Mouse (Mus musculus): Measurements from ENCODE around the gene Dnmt3l. TPM values are rescaled to one million over a fixed set of nuclear protein-coding genes. Genes with fewer than 3 reads are reported as not detected.

The Dnmt3l gene
- polyA plus RNA-seq, 1 experiment from 2014 or later, result 0.63 TPM

DNA sequence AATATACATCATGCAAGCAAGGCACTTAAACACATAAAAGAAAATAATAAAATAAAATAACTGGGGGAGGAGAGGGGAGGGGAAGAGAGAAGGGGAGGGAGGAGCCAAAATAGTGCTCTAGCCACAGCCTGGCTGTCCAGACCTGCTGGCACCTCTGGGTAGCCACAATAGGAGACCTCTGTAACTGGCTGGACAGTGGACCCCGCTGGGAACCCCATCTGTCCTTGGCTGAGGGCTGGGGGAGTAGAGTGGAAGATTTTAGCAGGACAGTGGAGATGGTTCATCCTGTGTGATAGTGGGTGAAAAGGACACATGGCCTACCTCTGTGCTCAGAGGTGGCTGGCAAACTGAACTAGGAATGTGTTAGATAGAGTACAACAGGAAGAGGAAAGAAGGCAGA lies 2.8 kb downstream of the Dnmt3l start:
- no peaks in the 10 kb centered on the region for H3K36me3 ChIP-seq (ENCODE audit: control insufficient read depth, insufficient read depth, low read length)
- WGBS, result 72% methylated on average over 1 of the region's 1 CpGs
- H3K27me3 ChIP-seq (ENCODE audit: control insufficient read depth, insufficient read depth, low read length), result no peaks in the 10 kb centered on the region
- no peak overlapping the region for H3K4me2 ChIP-seq (ENCODE audit: low read depth, low read length)
- H3K9me3 ChIP-seq (replicated peaks; ENCODE audit: control insufficient read depth, low read length), result no peaks in the 10 kb centered on the region
- ATAC-seq (ENCODE audit: insufficient read depth, low FRiP score), result no peak
- H3K4me3 ChIP-seq (replicated peaks; ENCODE audit: low read length), result no peak overlapping the region
- H3K27ac ChIP-seq (ENCODE audit: low read length), result no peak overlapping the region
- H3K4me1 ChIP-seq (ENCODE audit: control insufficient read depth, insufficient read depth, low read length), result peaks cover 10% of the 10 kb centered on the region
- H3K9ac ChIP-seq (ENCODE audit: low read length), result no peak overlapping the region

DNA sequence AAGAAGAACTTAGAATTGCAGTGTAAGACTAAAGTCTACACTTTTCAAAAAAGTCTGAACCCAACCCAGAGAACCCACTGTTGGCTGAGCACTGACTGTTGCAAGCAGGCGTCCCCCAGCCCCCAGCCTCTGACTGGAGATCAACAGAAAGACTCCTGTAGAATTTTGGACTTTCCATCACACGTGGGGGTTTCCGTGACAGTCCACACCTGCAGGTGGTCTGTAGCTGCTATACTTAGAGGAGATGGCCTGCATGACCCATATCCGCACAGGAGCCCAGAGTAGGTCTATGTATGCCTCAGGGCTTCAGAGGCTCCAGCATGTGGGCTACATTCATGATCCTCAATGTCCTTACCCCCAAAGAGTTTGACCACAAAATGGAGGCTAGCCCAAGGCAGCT lies 4.6 kb downstream of the Dnmt3l start:
- 80% methylated on average over 4 of the region's 4 CpGs for WGBS
- Histone ChIP-seq H3K4me1 (ENCODE audit: control insufficient read depth, insufficient read depth, low read length) (peaks cover 10% of the 10 kb centered on the region), H3K36me3 (ENCODE audit: control insufficient read depth, insufficient read depth, low read length) (no peaks in the 10 kb centered on the region), H3K27ac (ENCODE audit: low read length) (no peak overlapping the region), H3K9me3 (replicated peaks; ENCODE audit: control insufficient read depth, low read length) (no peaks in the 10 kb centered on the region), H3K27me3 (ENCODE audit: control insufficient read depth, insufficient read depth, low read length) (no peaks in the 10 kb centered on the region), H3K4me2 (ENCODE audit: low read depth, low read length) (no peak overlapping the region), H3K9ac (ENCODE audit: low read length) (no peak overlapping the region), H3K4me3 (replicated peaks; ENCODE audit: low read length) (no peak overlapping the region)
- ATAC-seq (ENCODE audit: insufficient read depth, low FRiP score), result no peak

DNA sequence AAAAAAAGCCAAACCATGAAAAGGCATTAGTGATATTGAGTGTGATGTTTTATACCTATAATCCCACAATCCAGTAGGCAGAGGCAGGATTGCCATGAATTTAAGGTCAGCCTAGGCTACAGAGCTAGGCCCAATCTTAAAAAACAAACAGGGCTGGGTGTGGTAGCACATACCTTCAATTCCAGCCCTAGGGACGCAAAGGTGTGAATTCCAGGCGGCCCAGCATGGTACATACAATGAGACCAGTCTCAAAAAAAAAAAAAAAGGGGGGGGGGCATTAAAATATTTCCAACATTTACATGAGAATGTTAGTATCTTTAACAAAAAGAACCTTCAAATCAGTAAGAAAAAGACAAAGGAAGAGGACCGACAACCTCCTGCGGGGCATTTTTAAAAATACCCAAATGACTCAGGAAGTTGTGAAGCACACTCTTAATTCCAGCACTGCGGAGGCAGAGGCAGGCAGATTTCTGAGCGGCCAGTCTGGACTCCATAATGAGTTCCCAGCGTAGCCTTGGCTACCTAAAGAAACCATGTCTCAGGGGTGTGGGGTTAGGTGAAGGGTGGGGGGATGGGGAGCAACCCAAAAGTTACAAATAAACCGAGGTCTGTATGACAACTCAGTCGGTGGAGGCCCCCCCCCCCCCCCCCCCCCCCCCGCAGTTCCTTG lies 6.4 kb downstream of the Dnmt3l start:
- no peak for ATAC-seq (ENCODE audit: insufficient read depth, low FRiP score)
- no peaks in the 10 kb centered on the region for H3K27me3 ChIP-seq (ENCODE audit: control insufficient read depth, insufficient read depth, low read length)
- no peaks in the 10 kb centered on the region for H3K36me3 ChIP-seq (ENCODE audit: control insufficient read depth, insufficient read depth, low read length)
- H3K27ac ChIP-seq (ENCODE audit: low read length), result no peak overlapping the region
- H3K9me3 ChIP-seq (replicated peaks; ENCODE audit: control insufficient read depth, low read length), result no peaks in the 10 kb centered on the region
- H3K4me2 ChIP-seq (ENCODE audit: low read depth, low read length), result no peak overlapping the region
- 78% methylated on average over 9 of the region's 10 CpGs for WGBS
- H3K4me1 ChIP-seq (ENCODE audit: control insufficient read depth, insufficient read depth, low read length), result peaks cover 8% of the 10 kb centered on the region
- no peak overlapping the region for H3K9ac ChIP-seq (ENCODE audit: low read length)
- H3K4me3 ChIP-seq (replicated peaks; ENCODE audit: low read length), result no peak overlapping the region

DNA sequence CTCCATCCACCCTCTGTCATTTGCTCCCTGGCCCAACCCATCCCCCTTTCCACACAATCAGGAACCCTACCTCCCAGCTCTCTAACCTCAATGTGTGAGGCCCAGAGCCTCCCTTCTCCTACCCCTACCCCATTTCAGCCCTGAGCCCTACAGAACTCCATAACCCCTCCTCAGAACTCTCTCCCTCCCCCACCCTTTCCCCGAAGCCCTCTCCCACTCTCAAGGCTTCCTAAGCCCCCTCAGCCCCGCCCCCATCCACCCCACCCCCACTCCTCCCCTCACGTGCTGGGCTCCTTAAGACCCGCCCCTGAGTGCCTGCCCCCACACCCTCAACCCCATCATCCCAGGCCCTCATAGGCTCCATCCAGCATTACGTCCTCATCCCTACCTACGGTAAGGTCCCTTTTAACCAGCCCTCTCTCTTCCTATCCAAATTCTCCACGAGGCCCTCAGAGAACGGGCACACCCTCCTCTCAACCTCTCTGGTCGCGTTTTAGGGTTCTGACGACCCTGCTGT lies 7.8 kb downstream of the Dnmt3l start:
- no peak overlapping the region for H3K9ac ChIP-seq (ENCODE audit: low read length)
- 44% methylated on average over 11 of the region's 11 CpGs for WGBS
- H3K9me3 ChIP-seq (replicated peaks; ENCODE audit: control insufficient read depth, low read length), result no peaks in the 10 kb centered on the region
- H3K36me3 ChIP-seq (ENCODE audit: control insufficient read depth, insufficient read depth, low read length), result no peaks in the 10 kb centered on the region
- no peak overlapping the region for H3K4me3 ChIP-seq (replicated peaks; ENCODE audit: low read length)
- H3K27ac ChIP-seq (ENCODE audit: low read length), result no peak overlapping the region
- no peaks in the 10 kb centered on the region for H3K27me3 ChIP-seq (ENCODE audit: control insufficient read depth, insufficient read depth, low read length)
- H3K4me1 ChIP-seq (ENCODE audit: control insufficient read depth, insufficient read depth, low read length), result no peaks in the 10 kb centered on the region
- no peak; the same call in 1 of the 2 replicates for ATAC-seq (ENCODE audit: insufficient read depth, low FRiP score)
- no peak overlapping the region for H3K4me2 ChIP-seq (ENCODE audit: low read depth, low read length)

- Histone ChIP-seq H3K27ac (ENCODE audit: low read length) (no peak overlapping the region), H3K4me3 (replicated peaks; ENCODE audit: low read length) (no peak overlapping the region), H3K4me1 (ENCODE audit: control insufficient read depth, insufficient read depth, low read length) (peaks cover 3% of the 10 kb centered on the region; the same call in 1 of the 2 replicates), H3K4me2 (ENCODE audit: low read depth, low read length) (no peak overlapping the region), H3K27me3 (ENCODE audit: control insufficient read depth, insufficient read depth, low read length) (no peaks in the 10 kb centered on the region), H3K9me3 (replicated peaks; ENCODE audit: control insufficient read depth, low read length) (no peaks in the 10 kb centered on the region), H3K9ac (ENCODE audit: low read length) (no peak overlapping the region), H3K36me3 (ENCODE audit: control insufficient read depth, insufficient read depth, low read length) (no peaks in the 10 kb centered on the region)
- ATAC-seq (ENCODE audit: insufficient read depth, low FRiP score), result peak; percentile 57; the same call in 1 of the 2 replicates
- WGBS, result 43% methylated on average over 19 of the region's 19 CpGs
Measured at GRCm38 (mm10) chr10:78054633-78055565, 13.2 kb downstream of the Dnmt3l start.

- H3K27me3 ChIP-seq (ENCODE audit: control insufficient read depth, insufficient read depth, low read length), result no peaks in the 10 kb centered on the region
- no peak overlapping the region for H3K4me3 ChIP-seq (replicated peaks; ENCODE audit: low read length)
- H3K27ac ChIP-seq (ENCODE audit: low read length), result no peak overlapping the region
- H3K4me1 ChIP-seq (ENCODE audit: control insufficient read depth, insufficient read depth, low read length), result peaks cover 3% of the 10 kb centered on the region; the same call in 1 of the 2 replicates
- ATAC-seq (ENCODE audit: insufficient read depth, low FRiP score), result no peak
- H3K36me3 ChIP-seq (ENCODE audit: control insufficient read depth, insufficient read depth, low read length), result no peaks in the 10 kb centered on the region
- H3K9ac ChIP-seq (ENCODE audit: low read length), result no peak overlapping the region
- WGBS, result 82% methylated on average over 8 of the region's 8 CpGs
- no peak overlapping the region for H3K4me2 ChIP-seq (ENCODE audit: low read depth, low read length)
- H3K9me3 ChIP-seq (replicated peaks; ENCODE audit: control insufficient read depth, low read length), result no peaks in the 10 kb centered on the region
Measured at GRCm38 (mm10) chr10:78057056-78057455, 15.3 kb downstream of the Dnmt3l start.

GRCm38 (mm10) chr10:78063122-78063521 lies 21.4 kb downstream of the Dnmt3l start:
- H3K27me3 ChIP-seq (ENCODE audit: control insufficient read depth, insufficient read depth, low read length), result no peaks in the 10 kb centered on the region
- no peak for ATAC-seq (ENCODE audit: insufficient read depth, low FRiP score)
- no peaks in the 10 kb centered on the region for H3K9me3 ChIP-seq (replicated peaks; ENCODE audit: control insufficient read depth, low read length)
- 82% methylated on average over 9 of the region's 9 CpGs for WGBS
- H3K4me3 ChIP-seq (replicated peaks; ENCODE audit: low read length), result no peak overlapping the region
- no peaks in the 10 kb centered on the region for H3K36me3 ChIP-seq (ENCODE audit: control insufficient read depth, insufficient read depth, low read length)
- no peaks in the 10 kb centered on the region for H3K4me1 ChIP-seq (ENCODE audit: control insufficient read depth, insufficient read depth, low read length)
- no peak overlapping the region for H3K4me2 ChIP-seq (ENCODE audit: low read depth, low read length)
- no peak overlapping the region for H3K27ac ChIP-seq (ENCODE audit: low read length)
- no peak overlapping the region for H3K9ac ChIP-seq (ENCODE audit: low read length)

GRCm38 (mm10) chr10:78067226-78067625 lies 25.5 kb downstream of the Dnmt3l start:
- 0 out of 2 replicates have a peak, but pooled peaks cover 3% of the 10 kb centered on the region for H3K27me3 ChIP-seq (ENCODE audit: control insufficient read depth, insufficient read depth, low read length)
- peaks cover 5% of the 10 kb centered on the region for H3K4me1 ChIP-seq (ENCODE audit: control insufficient read depth, insufficient read depth, low read length)
- ATAC-seq (ENCODE audit: insufficient read depth, low FRiP score), result no peak
- H3K4me3 ChIP-seq (replicated peaks; ENCODE audit: low read length), result no peak overlapping the region
- WGBS, result 47% methylated on average over 4 of the region's 4 CpGs
- H3K36me3 ChIP-seq (ENCODE audit: control insufficient read depth, insufficient read depth, low read length), result no peaks in the 10 kb centered on the region
- no peak overlapping the region for H3K27ac ChIP-seq (ENCODE audit: low read length)
- no peaks in the 10 kb centered on the region for H3K9me3 ChIP-seq (replicated peaks; ENCODE audit: control insufficient read depth, low read length)
- no peak overlapping the region for H3K4me2 ChIP-seq (ENCODE audit: low read depth, low read length)
- H3K9ac ChIP-seq (ENCODE audit: low read length), result no peak overlapping the region

DNA sequence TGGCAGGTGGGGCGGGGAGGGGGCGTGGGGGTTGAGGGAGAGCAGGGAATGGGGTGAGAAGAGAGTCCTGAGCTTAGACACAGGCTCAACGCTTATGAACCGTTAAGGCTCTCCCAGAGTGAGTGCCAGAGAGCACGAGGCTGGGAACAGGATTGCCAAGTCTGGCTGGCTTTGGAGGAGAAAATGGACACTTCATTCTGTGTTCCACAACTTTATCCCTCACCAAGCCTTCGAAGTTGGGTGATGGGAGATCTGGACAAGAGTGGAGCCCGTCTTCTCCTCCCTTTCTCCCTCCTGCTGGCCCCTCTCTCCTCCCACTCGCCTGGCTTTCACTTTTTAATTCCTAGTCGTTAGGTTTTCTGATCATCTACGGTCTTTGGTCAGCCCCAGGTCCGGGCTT lies 26.8 kb downstream of the Dnmt3l start:
- no peaks in the 10 kb centered on the region for H3K36me3 ChIP-seq (ENCODE audit: control insufficient read depth, insufficient read depth, low read length)
- WGBS, result 17% methylated on average over 11 of the region's 11 CpGs
- H3K27ac ChIP-seq (ENCODE audit: low read length), result no peak overlapping the region
- H3K27me3 ChIP-seq (ENCODE audit: control insufficient read depth, insufficient read depth, low read length), result 0 out of 2 replicates have a peak, but pooled peaks cover 3% of the 10 kb centered on the region
- no peaks in the 10 kb centered on the region for H3K9me3 ChIP-seq (replicated peaks; ENCODE audit: control insufficient read depth, low read length)
- H3K9ac ChIP-seq (ENCODE audit: low read length), result peak overlapping the region; percentile 80
- H3K4me2 ChIP-seq (ENCODE audit: low read depth, low read length), result peak overlapping the region; percentile 96
- peaks cover 5% of the 10 kb centered on the region for H3K4me1 ChIP-seq (ENCODE audit: control insufficient read depth, insufficient read depth, low read length)
- peak overlapping the region; percentile 82 for H3K4me3 ChIP-seq (replicated peaks; ENCODE audit: low read length)
- ATAC-seq (ENCODE audit: insufficient read depth, low FRiP score), result no peak

Data from stomach, embryonic 16.5 days (tissue).